Comparison of ENCODE assay signal across 12 mouse cellular contexts in the genomic region with DNA sequence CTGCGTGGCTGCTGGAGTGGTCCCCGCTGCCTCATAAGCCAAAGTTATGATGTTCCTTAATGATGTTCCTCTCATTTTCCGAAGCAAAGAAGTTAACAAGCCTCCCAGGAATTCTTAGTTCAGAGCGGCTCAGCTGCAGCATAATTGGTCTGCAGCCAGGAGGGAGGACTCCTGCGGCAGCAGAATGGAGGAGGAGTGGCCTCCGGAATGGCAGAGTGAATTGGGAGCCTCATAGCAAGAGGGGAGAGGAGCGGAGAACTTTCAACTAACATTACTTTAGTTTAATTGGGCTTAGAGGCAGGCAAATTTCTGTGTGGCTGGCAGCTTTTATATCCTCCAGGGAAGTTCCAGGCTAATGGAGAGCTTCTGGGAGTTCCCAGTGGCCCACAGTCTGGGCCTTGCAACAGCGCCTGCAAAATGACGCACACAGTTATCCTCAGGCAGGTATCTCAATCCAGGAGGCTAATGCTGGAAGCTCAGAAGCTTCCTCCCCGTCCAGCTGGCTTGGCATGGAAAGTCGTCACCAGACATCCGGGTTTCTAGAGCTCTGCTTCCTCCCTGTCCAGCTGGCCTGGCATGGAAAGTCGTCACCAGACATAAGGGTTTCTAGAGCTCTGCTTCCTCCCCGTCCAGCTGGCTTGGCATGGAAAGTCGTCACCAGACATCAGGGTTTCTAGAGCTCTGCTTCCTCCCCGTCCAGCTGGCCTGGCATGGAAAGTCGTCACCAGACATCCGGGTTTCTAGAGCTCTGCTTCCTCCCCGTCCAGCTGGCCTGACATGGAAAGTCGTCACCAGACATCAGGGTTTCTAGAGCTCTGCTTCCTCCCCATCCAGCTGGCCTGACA. TPM values are rescaled to one million over a fixed set of nuclear protein-coding genes. Genes with fewer than 3 reads are reported as not detected.
A peak's percentile ranks its signal among the peaks of the same experiment; 100 is the strongest.
DNase-seq lines count a peak whose midpoint lies in the region; ATAC-seq and TF ChIP-seq lines count a peak whose summit lies in the region.
"Had no signal": no experiment of that assay in that cellular context is flagged by ENCODE, and none has a peak within 500 bp of the region (broad histone marks: within the 10 kb centered on the region; RNA-seq: fewer than 3 reads in every experiment).

No protein-coding gene starts in this region.

- no peak for TF ChIP-seq CTCF in layer of hippocampus, adult 2 months (conservative IDR thresholded peaks at IDR 0.05)

- peak; percentile 68 for DNase-seq in forebrain, embryonic 14.5 days (ENCODE audit: low spot score)
- DNase-seq in layer of hippocampus, postnatal 10 days (ENCODE audit: low spot score in 2 of 2), result peak; percentile 18 to 30
- DNase-seq in layer of hippocampus, adult 2 months (ENCODE audit: low spot score in 2 of 2), result no peak
- peak; percentile 68 for DNase-seq in Muller cell, postnatal 12 days (ENCODE audit: inconsistent ontology term)
- peak; percentile 6 to 7 for DNase-seq in heart, postnatal 36 days
- DNase-seq in thymus, postnatal 4 days, result no peak
- DNase-seq: adrenal gland, adult 2 months had no signal

- no peak overlapping the region for H3K9ac ChIP-seq in forebrain, embryonic 14.5 days (ENCODE audit: low read length)
- H3K9ac ChIP-seq in forebrain, embryonic 15.5 days (replicated peaks), result no peak overlapping the region

- intact Hi-C loops in heart, postnatal 36 days (cut with DNase I), result no loop called here

- H3K27ac ChIP-seq in forebrain, embryonic 14.5 days (ENCODE audit: low read depth, low read length), result no peak overlapping the region
- no peak overlapping the region for H3K27ac ChIP-seq in forebrain, embryonic 15.5 days (replicated peaks)
- H3K27ac ChIP-seq in layer of hippocampus, adult 2 months, result no peak overlapping the region

- no peaks in the 10 kb centered on the region for H3K36me3 ChIP-seq in forebrain, embryonic 14.5 days (ENCODE audit: control insufficient read depth, insufficient read depth, low read length)
- no peaks in the 10 kb centered on the region for H3K36me3 ChIP-seq in forebrain, embryonic 15.5 days

- H3K27me3 ChIP-seq in forebrain, embryonic 14.5 days (replicated peaks; ENCODE audit: control insufficient read depth, insufficient read depth, low read length), result no peaks in the 10 kb centered on the region
- H3K27me3 ChIP-seq in forebrain, embryonic 15.5 days, result no peaks in the 10 kb centered on the region

- no peak overlapping the region for H3K4me3 ChIP-seq in forebrain, embryonic 14.5 days (ENCODE audit: low read depth, low read length)
- H3K4me3 ChIP-seq in forebrain, embryonic 15.5 days, result no peak overlapping the region
- no peak overlapping the region for H3K4me3 ChIP-seq in layer of hippocampus, adult 2 months

- no peaks in the 10 kb centered on the region for H3K4me1 ChIP-seq in forebrain, embryonic 14.5 days (ENCODE audit: control insufficient read depth, insufficient read depth, low read length)
- no peaks in the 10 kb centered on the region for H3K4me1 ChIP-seq in forebrain, embryonic 15.5 days

- H3K4me2 ChIP-seq in forebrain, embryonic 14.5 days (ENCODE audit: low read length), result no peak overlapping the region
- H3K4me2 ChIP-seq in forebrain, embryonic 15.5 days (replicated peaks), result no peak overlapping the region

- H3K9me3 ChIP-seq in forebrain, embryonic 14.5 days (replicated peaks; ENCODE audit: control insufficient read depth, low read length), result no peaks in the 10 kb centered on the region
- no peaks in the 10 kb centered on the region for H3K9me3 ChIP-seq in forebrain, embryonic 15.5 days

- no peak for ATAC-seq in forebrain, embryonic 14.5 days
- ATAC-seq in forebrain, embryonic 15.5 days (replicated peaks), result no peak
- ATAC-seq in megakaryocyte progenitor cell, adult 5-6 weeks (replicated peaks; ENCODE audit: poor library complexity), result no peak
- ATAC-seq: CD4-positive, CD25-positive, alpha-beta regulatory T cell, adult 4 months had no signal

- WGBS in forebrain, embryonic 14.5 days, result 30% methylated on average over 20 of the region's 20 CpGs
- WGBS in forebrain, embryonic 15.5 days, result 25% methylated on average over 20 of the region's 20 CpGs

RNA-seq across cellular contexts. Expression of gene Olfr62, which starts 16.2 kb away (rescaled TPM):
- polyA plus RNA-seq in forebrain, embryonic 14.5 days (2014; fragmentation: Nextera tagmentation; extraction: Ambion mirVana), result not detected in 2 replicates
- not detected in 2 replicates for polyA plus RNA-seq in forebrain, embryonic 15.5 days (2015; fragmentation: Nextera tagmentation; extraction: Ambion mirVana)
- not detected for total RNA-seq in layer of hippocampus, postnatal 10 days (2021)
- not detected for total RNA-seq in layer of hippocampus, adult 2 months (2021)
- total RNA-seq in heart, postnatal 36 days (2021), result not detected
- not detected in 2 replicates for total RNA-seq in megakaryocyte progenitor cell, adult 5-6 weeks (2015)
- not detected in 2 replicates for total RNA-seq in megakaryocyte progenitor cell, adult 5-6 weeks (2017)
- total RNA-seq: adrenal gland, adult 2 months; layer of hippocampus, postnatal 25 days had no signal
- polyA plus RNA-seq: adrenal gland, adult 2 months; CD4-positive, CD25-positive, alpha-beta regulatory T cell, adult 4 months; thymus, postnatal 0 days had no signal

RNA-seq across cellular contexts. Expression of gene Ebna1bp2, which starts 22.0 kb away (rescaled TPM):
- polyA plus RNA-seq in forebrain, embryonic 14.5 days (2014; fragmentation: Nextera tagmentation; extraction: Ambion mirVana), result 167 and 176 TPM in 2 replicates
- polyA plus RNA-seq in forebrain, embryonic 15.5 days (2015; fragmentation: Nextera tagmentation; extraction: Ambion mirVana), result 140 and 150 TPM in 2 replicates
- total RNA-seq in layer of hippocampus, postnatal 10 days (2021), result 10 to 100 TPM; 61.3 to 62.9 TPM
- 10 to 100 TPM; 56.5 to 58.8 TPM for total RNA-seq in layer of hippocampus, adult 2 months (2021)
- total RNA-seq in heart, postnatal 36 days (2021), result 10 to 100 TPM; 38.0 to 39.1 TPM
- 144 and 146 TPM in 2 replicates for total RNA-seq in megakaryocyte progenitor cell, adult 5-6 weeks (2015)
- total RNA-seq in megakaryocyte progenitor cell, adult 5-6 weeks (2017), result 133 and 168 TPM in 2 replicates

RNA-seq across cellular contexts. Expression of gene Cfap57, which starts 22.0 kb away (rescaled TPM):
- polyA plus RNA-seq in forebrain, embryonic 14.5 days (2014; fragmentation: Nextera tagmentation; extraction: Ambion mirVana), result 0.81 and 0.91 TPM in 2 replicates
- polyA plus RNA-seq in forebrain, embryonic 15.5 days (2015; fragmentation: Nextera tagmentation; extraction: Ambion mirVana), result 0.52 and 0.73 TPM in 2 replicates
- 1 to 10 TPM in 1 of 2 experiments, under 1 TPM in 1; 0.80 to 1.0 TPM for total RNA-seq in layer of hippocampus, postnatal 10 days (2021)
- under 1 TPM; 0.56 to 0.72 TPM for total RNA-seq in layer of hippocampus, adult 2 months (2021)
- total RNA-seq in heart, postnatal 36 days (2021), result under 1 TPM in 1 of 2 experiments, not detected in 1; 0.05 TPM
- 1.2 and 1.5 TPM in 2 replicates for total RNA-seq in megakaryocyte progenitor cell, adult 5-6 weeks (2015)
- 3.5 and 4.3 TPM in 2 replicates for total RNA-seq in megakaryocyte progenitor cell, adult 5-6 weeks (2017)
- polyA plus RNA-seq: adrenal gland, adult 2 months; CD4-positive, CD25-positive, alpha-beta regulatory T cell, adult 4 months had no signal

RNA-seq across cellular contexts. Expression of gene Olfr1342, which starts 50.0 kb away (rescaled TPM):
- polyA plus RNA-seq in forebrain, embryonic 14.5 days (2014; fragmentation: Nextera tagmentation; extraction: Ambion mirVana), result not detected in 2 replicates
- polyA plus RNA-seq in forebrain, embryonic 15.5 days (2015; fragmentation: Nextera tagmentation; extraction: Ambion mirVana), result 0.06 TPM in 1 of 2 replicates, not detected in the other
- total RNA-seq in layer of hippocampus, postnatal 10 days (2021), result not detected
- total RNA-seq in layer of hippocampus, adult 2 months (2021), result not detected
- not detected for total RNA-seq in heart, postnatal 36 days (2021)
- total RNA-seq in megakaryocyte progenitor cell, adult 5-6 weeks (2015), result not detected in 2 replicates
- not detected in 2 replicates for total RNA-seq in megakaryocyte progenitor cell, adult 5-6 weeks (2017)
- total RNA-seq: adrenal gland, adult 2 months; layer of hippocampus, postnatal 25 days had no signal
- polyA plus RNA-seq: adrenal gland, adult 2 months; thymus, postnatal 0 days had no signal

Comparison
In these comparisons a context has a peak if more than half of its experiments do, and no peak if none do; other contexts are left out.
1. DNase-seq: peak in forebrain, embryonic 14.5 days (single experiment), layer of hippocampus, postnatal 10 days (2 of 2), Muller cell, postnatal 12 days (single experiment) and heart, postnatal 36 days (2 of 2); none in layer of hippocampus, adult 2 months (0 of 2) and thymus, postnatal 4 days (single experiment).